18 mouse cellular contexts compared by ENCODE assay signal in genomic region chr17:88570784-88571183, GRCm38 (mm10). TPM values are rescaled to one million over a fixed set of nuclear protein-coding genes. Genes with fewer than 3 reads are reported as not detected.
"Had no signal": no experiment of that assay in that cellular context is flagged by ENCODE, and none has a peak within 500 bp of the region (broad histone marks: within the 10 kb centered on the region; RNA-seq: fewer than 3 reads in every experiment).

No protein-coding gene starts in this region.

- H3K9me3 ChIP-seq: limb, embryonic 15.5 days; liver, embryonic 12.5 days; midbrain, embryonic 10.5 days had no signal

- H3K4me2 ChIP-seq: limb, embryonic 15.5 days; liver, embryonic 12.5 days; lung, embryonic 14.5 days had no signal

- H3K27ac ChIP-seq: kidney, postnatal 0 days; limb, embryonic 15.5 days; liver, embryonic 12.5 days; midbrain, embryonic 10.5 days had no signal

- H3K27me3 ChIP-seq: limb, embryonic 15.5 days; liver, embryonic 12.5 days had no signal

- H3K4me3 ChIP-seq: limb, embryonic 15.5 days; liver, embryonic 12.5 days; midbrain, embryonic 10.5 days; myocyte had no signal

- DNase-seq: kidney, adult 8-10 months; kidney, postnatal 36 days; layer of hippocampus, adult 9-11 months; layer of hippocampus, postnatal 36 days; lung, embryonic 14.5 days; lung, postnatal 10 days; lung, postnatal 4 days; right cerebral cortex, postnatal 4 days; spleen, adult 18-20 months; thymus, adult 18-20 months; thymus, postnatal 14 days had no signal

- ATAC-seq: liver, embryonic 12.5 days had no signal

- H3K9ac ChIP-seq: limb, embryonic 15.5 days; liver, embryonic 12.5 days; lung, embryonic 14.5 days had no signal

- H3K4me1 ChIP-seq: limb, embryonic 15.5 days; liver, embryonic 12.5 days had no signal

RNA-seq across cellular contexts. Expression of gene Ston1, which starts 26.7 kb away (rescaled TPM):
- total RNA-seq: megakaryocyte, adult 5-6 weeks; neutrophil, adult 5-6 weeks had no signal
